Mouse (Mus musculus): ENCODE measurements around the gene Zfp39.

GRCm38 (mm10) chr11:58901080-58901479 lies 2.9 kb downstream of the Zfp39 start:
- TF ChIP-seq CTCF (IDR thresholded peaks at IDR 0.05; ENCODE audit: borderline replicate concordance, control insufficient read depth, extremely low read depth, insufficient read depth, low read length, poor library complexity) (no peak), POLR2A (IDR thresholded peaks at IDR 0.05; ENCODE audit: control insufficient read depth, extremely low read depth, insufficient read depth, low read length, poor library complexity) (no peak)

Data from thymus, adult 2 months (tissue).